Mouse (Mus musculus) midbrain, embryonic 10.5 days (tissue): ENCODE measurements around the gene Nudt12. TPM values are rescaled to one million over a fixed set of nuclear protein-coding genes. Genes with fewer than 3 reads are reported as not detected.

ENCODE experiments used
- DNase-seq: peaks from one replicate; pipeline ENCODE4 v3.0.0-alpha.2; 2017; ENCODE audit warnings: low spot score
- H3K27ac ChIP-seq: fragments of 300-500 bp; sonication (generic); replicated peaks from 2 replicates; pipeline ENCODE4 v1.5.1; 2016; ENCODE audit warnings: mild to moderate bottlenecking
- H3K27me3 ChIP-seq: fragments of 300-500 bp; sonication (generic); 2 replicates; pipeline ENCODE4 v1.6.1; 2016; ENCODE audit warnings: low read depth, mild to moderate bottlenecking; ENCODE audit not compliant: poor library complexity, severe bottlenecking
- H3K36me3 ChIP-seq: fragments of 300-500 bp; sonication (generic); 2 replicates; pipeline ENCODE4 v1.6.1; 2016; ENCODE audit warnings: mild to moderate bottlenecking, moderate library complexity
- H3K4me1 ChIP-seq: fragments of 300-500 bp; sonication (generic); 2 replicates; pipeline ENCODE4 v1.6.1; 2016
- H3K4me3 ChIP-seq: fragments of 300-500 bp; sonication (generic); 2 replicates; pipeline ENCODE4 v1.5.1; 2016; ENCODE audit warnings: mild to moderate bottlenecking, moderate library complexity
- H3K9me3 ChIP-seq: fragments of 300-500 bp; sonication (generic); replicated peaks from 2 replicates; pipeline ENCODE4 v1.6.1; 2016; ENCODE audit warnings: mild to moderate bottlenecking
- WGBS: fragments of 180-500 bp; shearing (Covaris S2); methylation state at CpG from one replicate; pipeline ENCODE4 v1.1.7; 2016; 5-methylcytosine and 5-hydroxymethylcytosine counted together
- polyA plus RNA-seq: library from polyadenylated mRNA; unstranded; fragments of >200 nt; fragmentation: Nextera tagmentation; extraction: Ambion mirVana; gene quantifications from 2 replicates; pipeline ENCODE4 v1.2.1, GENCODE M21; 2016

The Nudt12 gene
- polyA plus RNA-seq, 1 experiment from 2014 or later = 8.9 TPM

DNA sequence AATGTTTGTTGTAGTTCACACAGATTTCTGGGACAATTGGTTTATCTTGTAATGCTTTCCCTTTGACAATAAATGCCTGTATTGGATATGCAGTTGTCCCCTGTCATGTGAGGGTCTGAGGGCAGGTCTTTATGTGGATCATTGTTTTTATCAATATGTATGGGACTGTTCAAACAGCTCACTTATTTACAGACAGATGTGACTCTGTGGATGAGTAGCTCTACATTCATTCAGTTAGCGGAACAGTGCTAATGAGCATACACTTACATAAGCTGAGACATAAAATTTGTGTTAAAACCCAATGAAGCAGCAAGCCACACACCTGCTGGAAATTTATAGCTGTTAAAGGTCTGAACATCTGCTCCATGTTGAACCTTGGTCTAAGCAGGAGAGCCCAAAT, 56.1 kb downstream of the Nudt12 start:
- Histone ChIP-seq H3K36me3 (no peaks in the 10 kb centered on the region), H3K27ac (no peak overlapping the region), H3K9me3 (no peaks in the 10 kb centered on the region), H3K4me3 (no peak overlapping the region), H3K27me3 (no peaks in the 10 kb centered on the region), H3K4me1 (no peaks in the 10 kb centered on the region)
- 91% methylated on average over 1 of the region's 1 CpGs for WGBS
- no peak for DNase-seq

Other genes with a start within 250 kb of the Nudt12 start
- 32.3 and 35.5 TPM in 2 replicates for gene Pdzph1, start 22.0 kb downstream of the Nudt12 start, polyA plus RNA-seq